Mouse (Mus musculus) embryonic facial prominence, embryonic 13.5 days (tissue): ENCODE measurements at regions not wholly inside any gene's neighbourhood (a gene's known extent, or its start where the extent isn't known, plus 50 kb on each side); places are given as distances from the start of the nearest gene placed in this dataset.

Source experiments
- ATAC-seq: fragments of 200-750 bp; cut with Nextera tagmentation; 2 replicates; pipeline ENCODE4 v1.8.0; 2017; ENCODE audit warnings: low read depth; ENCODE audit not compliant: insufficient number of reproducible peaks, insufficient read depth, low FRiP score, low TSS enrichment
- H3K27ac ChIP-seq: fragments of 300-500 bp; sonication (generic); 2 replicates; pipeline ENCODE4 v1.5.1; 2015; ENCODE audit warnings: moderate library complexity, mild to moderate bottlenecking, inconsistent platforms
- H3K27me3 ChIP-seq: fragments of 300-500 bp; sonication (generic); 2 replicates; pipeline ENCODE4 v1.6.1; 2015; ENCODE audit warnings: mild to moderate bottlenecking, inconsistent platforms
- H3K36me3 ChIP-seq: fragments of 300-500 bp; sonication (generic); 2 replicates; pipeline ENCODE4 v1.6.1; 2015; ENCODE audit warnings: mild to moderate bottlenecking, inconsistent platforms
- H3K4me1 ChIP-seq: fragments of 300-500 bp; sonication (generic); 2 replicates; pipeline ENCODE4 v1.6.1; 2015; ENCODE audit warnings: inconsistent platforms
- H3K4me2 ChIP-seq: fragments of 300-500 bp; sonication (generic); 2 replicates; pipeline ENCODE4 v1.6.1; 2015; ENCODE audit warnings: moderate library complexity, mild to moderate bottlenecking, inconsistent platforms
- H3K4me3 ChIP-seq: fragments of 300-500 bp; sonication (generic); 2 replicates; pipeline ENCODE4 v1.5.1; 2015; ENCODE audit warnings: mild to moderate bottlenecking, inconsistent platforms
- H3K9ac ChIP-seq: fragments of 300-500 bp; sonication (generic); 2 replicates; pipeline ENCODE4 v1.6.1; 2015; ENCODE audit warnings: mild to moderate bottlenecking, inconsistent platforms
- H3K9me3 ChIP-seq: fragments of 300-500 bp; sonication (generic); 2 replicates; pipeline ENCODE4 v1.6.1; 2016; ENCODE audit warnings: inconsistent platforms
- WGBS: fragments of 180-500 bp; shearing (Covaris S2); methylation state at CpG from one replicate; pipeline ENCODE4 v1.1.7; 2015; ENCODE audit warnings: mixed read lengths; 5-methylcytosine and 5-hydroxymethylcytosine counted together

DNA sequence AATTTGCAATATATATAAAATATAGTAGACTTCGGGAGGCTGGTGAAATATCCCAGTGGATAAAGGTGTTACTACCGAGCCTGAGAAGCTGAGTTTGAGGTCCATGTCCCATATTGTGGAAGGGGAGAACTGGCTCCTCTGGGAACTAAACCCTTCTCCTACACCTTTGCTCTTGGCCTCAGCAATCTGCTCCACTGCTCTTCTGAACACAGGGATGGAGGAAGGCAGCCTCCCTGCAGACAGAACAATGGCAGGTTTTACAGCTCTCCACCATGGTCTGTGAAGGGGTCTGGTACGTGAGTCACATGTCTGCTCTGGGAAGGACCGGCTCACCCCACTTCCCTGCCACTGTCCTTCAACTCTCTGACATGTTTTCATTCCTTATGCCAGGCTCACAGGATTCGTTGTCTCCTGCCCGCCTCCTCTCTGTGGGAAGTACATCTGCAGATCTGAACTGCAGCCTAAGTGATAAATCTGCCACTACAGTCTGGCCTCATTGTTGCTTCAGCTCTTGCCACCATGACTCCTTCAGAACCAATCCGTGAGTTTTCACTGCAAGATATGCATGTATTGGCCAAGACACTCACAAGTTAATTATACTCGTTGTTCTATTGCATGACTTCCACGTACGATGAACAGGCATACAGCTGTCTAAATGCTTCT, 220.0 kb upstream of the Gm9767 start:
- 73% methylated on average over 10 of the region's 10 CpGs for WGBS

GRCm38 (mm10) chr10:25844348-25844747, 233.7 kb upstream of the Gm9767 start:
- Histone ChIP-seq H3K27me3 (no peaks in the 10 kb centered on the region), H3K4me1 (no peaks in the 10 kb centered on the region), H3K9me3 (no peaks in the 10 kb centered on the region), H3K36me3 (no peaks in the 10 kb centered on the region), H3K9ac (no peak overlapping the region), H3K4me2 (no peak overlapping the region), H3K27ac (no peak overlapping the region), H3K4me3 (no peak overlapping the region)
- no peak for ATAC-seq

More for the DNA sequence above, 220.0 kb upstream of the Gm9767 start:
- Histone ChIP-seq H3K9me3 (no peaks in the 10 kb centered on the region), H3K36me3 (no peaks in the 10 kb centered on the region), H3K4me1 (no peaks in the 10 kb centered on the region), H3K9ac (no peak overlapping the region), H3K4me3 (no peak overlapping the region), H3K27ac (no peak overlapping the region), H3K27me3 (no peaks in the 10 kb centered on the region), H3K4me2 (no peak overlapping the region)
- ATAC-seq: no peak

DNA sequence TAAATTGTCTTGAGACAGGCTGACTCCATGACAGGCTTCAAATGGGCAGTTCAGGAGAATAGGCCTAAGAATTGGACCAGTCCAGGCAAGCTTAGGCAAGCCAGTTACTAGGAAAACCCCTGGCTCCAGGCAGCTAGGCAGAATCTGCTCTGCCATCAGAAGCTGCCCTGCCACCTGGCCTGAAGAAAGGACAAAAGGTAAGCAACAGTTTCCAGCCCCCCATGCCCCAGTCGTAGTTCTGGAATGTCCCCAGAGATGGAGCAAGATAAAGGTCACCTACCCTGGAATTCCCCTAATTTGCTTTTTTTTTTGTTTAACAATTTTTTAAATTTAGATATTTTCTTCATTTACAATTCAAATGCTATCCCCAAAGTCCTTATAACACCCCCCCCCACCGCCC, 248.8 kb upstream of the Gm9767 start:
- Histone ChIP-seq H3K4me2 (no peak overlapping the region), H3K27me3 (no peaks in the 10 kb centered on the region), H3K27ac (no peak overlapping the region), H3K36me3 (no peaks in the 10 kb centered on the region), H3K9me3 (no peaks in the 10 kb centered on the region), H3K4me3 (no peak overlapping the region), H3K4me1 (no peaks in the 10 kb centered on the region), H3K9ac (no peak overlapping the region)
- 75% methylated on average over 2 of the region's 2 CpGs for WGBS
- ATAC-seq: no peak

DNA sequence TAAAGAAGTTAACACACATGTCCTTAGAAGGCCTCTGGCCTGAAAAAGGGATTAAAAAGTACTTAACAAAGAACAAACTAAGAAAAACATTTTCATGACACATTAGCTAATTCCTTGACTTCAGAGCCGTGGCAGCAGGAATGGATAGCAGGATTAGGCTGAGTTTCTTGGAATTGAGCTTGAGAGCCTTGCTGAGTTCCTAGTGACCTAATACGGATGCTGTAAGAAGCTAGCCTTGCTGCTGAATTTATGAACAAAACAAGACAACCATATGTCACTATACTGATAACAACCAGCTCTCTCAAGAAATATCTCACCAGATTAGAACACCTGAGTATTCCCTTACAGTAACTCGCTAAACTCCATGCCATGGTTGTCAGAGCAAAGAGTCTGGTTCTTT, 268.2 kb upstream of the Smlr1 start:
- Histone ChIP-seq H3K9ac (no peak overlapping the region), H3K27me3 (no peaks in the 10 kb centered on the region), H3K9me3 (no peaks in the 10 kb centered on the region), H3K4me2 (no peak overlapping the region), H3K4me3 (no peak overlapping the region), H3K36me3 (no peaks in the 10 kb centered on the region), H3K4me1 (no peaks in the 10 kb centered on the region), H3K27ac (no peak overlapping the region)
- WGBS: 71% methylated on average over 3 of the region's 3 CpGs
- ATAC-seq: no peak

DNA sequence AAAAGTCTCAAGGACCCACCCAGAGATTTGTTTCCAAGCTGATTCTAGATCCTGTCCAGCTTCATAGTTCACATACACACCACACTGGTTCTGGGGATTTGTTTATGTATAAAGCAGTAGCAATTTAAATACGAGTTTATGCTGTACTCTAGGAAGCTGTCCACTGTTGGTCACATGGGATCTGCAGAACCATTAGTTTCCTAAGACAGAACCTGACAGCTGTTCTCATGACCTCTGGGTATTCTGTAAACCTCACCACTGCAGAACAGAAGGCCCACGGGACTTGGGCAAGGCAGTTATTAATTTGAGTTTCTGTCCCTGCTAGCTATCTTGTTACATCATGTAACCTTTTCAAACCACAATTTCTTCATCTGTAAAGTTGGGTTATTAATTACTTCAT, 265.4 kb upstream of the Smlr1 start:
- WGBS: 70% methylated on average over 2 of the region's 2 CpGs
- H3K36me3 ChIP-seq: no peaks in the 10 kb centered on the region

DNA sequence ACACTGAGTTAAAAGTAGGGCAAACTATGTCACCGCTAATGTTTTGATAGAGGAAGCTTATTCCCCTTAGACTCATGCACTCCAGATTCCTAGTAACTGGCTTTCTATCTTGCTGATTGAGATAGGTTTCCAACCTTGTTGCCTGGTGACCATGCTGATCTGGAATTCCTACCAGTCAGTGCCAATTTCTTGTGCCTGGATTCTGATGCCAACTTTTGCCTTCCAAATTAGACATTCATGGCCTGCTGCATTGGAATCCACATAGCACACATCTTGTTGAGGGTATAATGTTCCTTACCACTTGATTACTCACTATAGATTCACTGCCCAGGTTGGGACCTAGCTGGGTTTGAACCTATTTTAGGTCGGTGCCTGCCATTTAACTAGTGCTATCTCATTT, 262.8 kb upstream of the Smlr1 start:
- ATAC-seq: no peak
- Histone ChIP-seq H3K4me3 (no peak overlapping the region), H3K27me3 (no peaks in the 10 kb centered on the region), H3K9me3 (peaks cover 4% of the 10 kb centered on the region; the same call in 1 of the 2 replicates), H3K9ac (no peak overlapping the region), H3K4me2 (no peak overlapping the region), H3K27ac (no peak overlapping the region), H3K4me1 (no peaks in the 10 kb centered on the region), H3K36me3 (no peaks in the 10 kb centered on the region)
- WGBS: 92% methylated on average over 2 of the region's 2 CpGs

More for the DNA sequence above, 265.4 kb upstream of the Smlr1 start:
- Histone ChIP-seq H3K9me3 (peaks cover 4% of the 10 kb centered on the region; the same call in 1 of the 2 replicates), H3K9ac (no peak overlapping the region), H3K4me3 (no peak overlapping the region), H3K27me3 (no peaks in the 10 kb centered on the region), H3K27ac (no peak overlapping the region), H3K4me1 (no peaks in the 10 kb centered on the region), H3K4me2 (no peak overlapping the region)
- no peak for ATAC-seq

GRCm38 (mm10) chr10:25790363-25790821, 254.3 kb upstream of the Smlr1 start:
- 56% methylated on average over 3 of the region's 3 CpGs for WGBS
- no peaks in the 10 kb centered on the region for H3K9me3 ChIP-seq
- no peak overlapping the region for H3K27ac ChIP-seq
- H3K4me1 ChIP-seq: no peaks in the 10 kb centered on the region
- no peak overlapping the region for H3K4me2 ChIP-seq
- no peak overlapping the region for H3K9ac ChIP-seq
- no peaks in the 10 kb centered on the region for H3K27me3 ChIP-seq
- no peak overlapping the region for H3K4me3 ChIP-seq
- ATAC-seq: no peak
- no peaks in the 10 kb centered on the region for H3K36me3 ChIP-seq

DNA sequence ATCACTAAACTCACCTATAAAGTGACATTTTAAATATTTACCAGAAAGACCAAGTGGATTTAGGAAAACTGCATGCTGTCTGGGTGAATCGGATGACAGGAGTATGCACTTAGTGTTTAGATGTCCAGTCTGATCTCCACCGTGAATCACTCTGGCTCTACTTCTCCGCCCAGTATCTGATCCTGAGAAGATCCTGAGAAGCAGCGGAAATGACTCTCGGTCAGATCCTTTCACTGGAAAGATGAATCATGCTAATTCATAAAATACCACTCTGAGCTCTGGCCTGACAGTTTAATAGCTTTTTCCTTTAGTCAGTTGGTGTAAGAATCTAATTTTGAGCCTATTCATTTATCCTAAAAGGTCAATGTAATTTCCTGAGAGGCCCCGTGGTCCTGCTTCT, 252.6 kb upstream of the Smlr1 start:
- H3K4me1 ChIP-seq: no peaks in the 10 kb centered on the region
- no peak overlapping the region for H3K27ac ChIP-seq
- no peak for ATAC-seq
- 82% methylated on average over 6 of the region's 6 CpGs for WGBS
- no peaks in the 10 kb centered on the region for H3K27me3 ChIP-seq
- no peak overlapping the region for H3K4me2 ChIP-seq
- no peak overlapping the region for H3K9ac ChIP-seq
- no peaks in the 10 kb centered on the region for H3K36me3 ChIP-seq
- H3K4me3 ChIP-seq: no peak overlapping the region
- H3K9me3 ChIP-seq: no peaks in the 10 kb centered on the region

DNA sequence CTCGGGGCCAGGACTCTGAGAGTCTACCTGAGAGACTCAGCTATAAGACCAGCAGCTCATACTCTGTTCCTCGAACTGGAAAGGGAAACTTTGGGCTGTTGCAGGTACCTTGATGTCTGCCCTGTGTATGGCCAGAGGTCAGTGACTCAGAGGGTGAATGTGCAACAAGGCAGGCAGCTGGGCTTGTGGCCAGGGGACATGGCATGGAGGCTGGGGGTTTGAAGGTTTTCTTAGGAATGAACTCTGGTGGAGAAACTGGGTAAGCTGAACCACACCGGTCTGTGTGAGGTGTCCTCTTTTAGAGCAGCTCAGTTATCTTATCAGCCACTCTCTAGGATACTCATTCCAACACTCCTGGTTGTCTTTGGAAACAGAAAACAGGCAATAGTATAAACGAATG, 251.9 kb upstream of the Smlr1 start:
- Histone ChIP-seq H3K4me2 (no peak overlapping the region), H3K36me3 (no peaks in the 10 kb centered on the region), H3K4me1 (no peaks in the 10 kb centered on the region), H3K27me3 (no peaks in the 10 kb centered on the region), H3K9me3 (no peaks in the 10 kb centered on the region), H3K4me3 (no peak overlapping the region), H3K27ac (no peak overlapping the region), H3K9ac (no peak overlapping the region)
- 72% methylated on average over 4 of the region's 4 CpGs for WGBS
- no peak for ATAC-seq

GRCm38 (mm10) chr10:25783861-25784260, 247.8 kb upstream of the Smlr1 start:
- ATAC-seq: no peak
- Histone ChIP-seq H3K9me3 (no peaks in the 10 kb centered on the region), H3K4me1 (no peaks in the 10 kb centered on the region), H3K27ac (no peak overlapping the region), H3K27me3 (no peaks in the 10 kb centered on the region), H3K4me2 (no peak overlapping the region), H3K9ac (no peak overlapping the region), H3K36me3 (no peaks in the 10 kb centered on the region), H3K4me3 (no peak overlapping the region)
- WGBS: 38% methylated on average over 3 of the region's 3 CpGs

GRCm38 (mm10) chr10:25779476-25779875, 243.4 kb upstream of the Smlr1 start:
- Histone ChIP-seq H3K27ac (no peak overlapping the region), H3K36me3 (no peaks in the 10 kb centered on the region), H3K27me3 (no peaks in the 10 kb centered on the region), H3K9ac (no peak overlapping the region), H3K9me3 (no peaks in the 10 kb centered on the region), H3K4me2 (no peak overlapping the region), H3K4me1 (no peaks in the 10 kb centered on the region), H3K4me3 (no peak overlapping the region)
- no peak for ATAC-seq
- 92% methylated on average over 4 of the region's 4 CpGs for whole genome bisulfite sequencing

GRCm38 (mm10) chr10:25777717-25778116, 241.7 kb upstream of the Smlr1 start:
- no peak for ATAC-seq
- Histone ChIP-seq H3K9me3 (no peaks in the 10 kb centered on the region), H3K36me3 (no peaks in the 10 kb centered on the region), H3K4me1 (no peaks in the 10 kb centered on the region), H3K27me3 (no peaks in the 10 kb centered on the region), H3K4me3 (no peak overlapping the region), H3K9ac (no peak overlapping the region), H3K27ac (no peak overlapping the region), H3K4me2 (no peak overlapping the region)
- WGBS: 65% methylated on average over 2 of the region's 2 CpGs
